Mouse (Mus musculus) thymus, adult 2 months (tissue): ENCODE data around the gene Zcrb1.

Experiments
- CTCF ChIP-seq: fragments of 200-500 bp; IDR thresholded peaks from 2 replicates; pipeline ENCODE4 v1.5.1; 2012; ENCODE audit warnings: mild to moderate bottlenecking, control low read depth, low read length, moderate library complexity, borderline replicate concordance; ENCODE audit not compliant: control insufficient read depth, poor library complexity, insufficient read depth; ENCODE audit errors: extremely low read depth
- POLR2A ChIP-seq: fragments of 200-500 bp; IDR thresholded peaks from 2 replicates; pipeline ENCODE4 v1.6.1; 2012; ENCODE audit warnings: mild to moderate bottlenecking, low read length, control low read depth, moderate library complexity; ENCODE audit not compliant: control insufficient read depth, poor library complexity, insufficient read depth; ENCODE audit errors: extremely low read depth

DNA sequence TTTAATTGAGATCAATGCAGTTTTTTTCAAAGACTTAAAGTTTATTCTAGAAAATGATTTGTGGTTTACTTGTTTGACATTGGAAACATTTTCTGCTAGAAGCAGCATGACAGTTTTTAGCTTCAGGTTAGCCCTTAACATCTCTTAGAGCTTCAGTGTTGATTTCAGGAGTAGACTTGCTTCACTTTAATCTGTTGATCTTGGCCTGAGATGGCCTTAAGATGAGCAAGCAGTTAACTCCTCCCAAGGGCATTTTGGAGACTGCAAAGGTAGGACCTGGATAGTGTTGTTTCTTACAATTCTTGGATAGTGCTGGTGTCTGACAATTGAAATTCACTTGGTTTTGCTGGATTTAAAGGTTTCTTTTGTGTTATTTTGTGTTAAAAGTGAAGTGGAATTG is 6.7 kb upstream of the Zcrb1 start:
- TF ChIP-seq POLR2A (no peak), CTCF (no peak)
